Mouse (Mus musculus): ENCODE data around the gene Adgrb3. TPM values are rescaled to one million over a fixed set of nuclear protein-coding genes. Genes with fewer than 3 reads are reported as not detected.
"Not testable (repeated sequence)": the region's sequence is repeated elsewhere in the genome, so short reads cannot be mapped to it uniquely, and the experiment has no call there.

Gene Adgrb3
- polyA plus RNA-seq, 1 experiment from 2014 or later, result 0.06 TPM

DNA sequence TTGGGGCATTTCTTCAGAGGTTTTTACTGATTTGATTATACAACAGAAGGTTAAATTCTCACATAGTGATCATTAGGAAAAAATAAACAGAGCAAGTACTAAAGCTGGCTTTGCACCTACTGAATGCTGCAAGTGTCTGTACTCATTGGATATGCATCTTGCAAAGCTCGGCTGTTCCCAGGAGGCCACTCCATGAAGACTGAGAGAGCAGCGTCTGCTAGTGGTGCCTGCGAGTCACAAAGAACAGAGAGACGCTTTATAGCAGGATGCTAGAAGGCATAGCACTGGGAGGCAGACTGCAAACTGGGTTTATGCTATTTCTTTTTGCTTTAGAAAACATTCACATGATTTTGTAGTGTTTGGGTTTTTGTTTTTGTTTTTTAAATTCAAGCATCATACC lies 325.2 kb downstream of the Adgrb3 start:
- Histone ChIP-seq H3K4me1 (replicated peaks) (no peaks in the 10 kb centered on the region), H3K36me3 (replicated peaks) (no peaks in the 10 kb centered on the region), H3K27ac (replicated peaks) (no peak overlapping the region), H3K27me3 (no peaks in the 10 kb centered on the region), H3K9me3 (replicated peaks) (no peaks in the 10 kb centered on the region), H3K9ac (no peak overlapping the region), H3K4me3 (replicated peaks) (no peak overlapping the region), H3K4me2 (no peak overlapping the region)
- ATAC-seq (ENCODE audit: insufficient read depth), result no peak
- 30% methylated on average over 4 of the region's 4 CpGs for WGBS (ENCODE audit: insufficient replicate concordance)

DNA sequence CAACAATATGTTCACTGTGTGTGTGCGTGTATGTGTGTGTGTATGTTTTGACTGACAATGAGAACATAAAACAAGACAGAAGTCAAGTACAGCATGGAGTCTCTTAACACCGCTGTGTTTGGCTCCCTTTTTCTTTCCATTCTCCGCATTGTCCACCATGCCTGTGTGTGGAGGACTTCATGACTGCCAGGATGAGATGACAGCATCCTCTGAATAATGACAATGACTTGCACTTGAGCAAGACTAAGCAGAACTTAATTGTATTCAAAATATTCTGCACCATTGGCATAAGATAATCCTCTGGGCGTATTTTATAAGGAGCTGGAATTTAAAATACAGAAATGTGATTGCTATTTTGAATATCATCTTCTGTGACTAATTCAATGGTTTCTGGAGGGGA lies 326.0 kb downstream of the Adgrb3 start:
- Histone ChIP-seq H3K9me3 (replicated peaks) (no peaks in the 10 kb centered on the region), H3K9ac (no peak overlapping the region), H3K27me3 (no peaks in the 10 kb centered on the region), H3K4me2 (no peak overlapping the region), H3K4me3 (replicated peaks) (no peak overlapping the region), H3K36me3 (replicated peaks) (no peaks in the 10 kb centered on the region), H3K27ac (replicated peaks) (no peak overlapping the region), H3K4me1 (replicated peaks) (no peaks in the 10 kb centered on the region)
- ATAC-seq (ENCODE audit: insufficient read depth), result no peak
- 70% methylated on average over 4 of the region's 4 CpGs for WGBS (ENCODE audit: insufficient replicate concordance)

DNA sequence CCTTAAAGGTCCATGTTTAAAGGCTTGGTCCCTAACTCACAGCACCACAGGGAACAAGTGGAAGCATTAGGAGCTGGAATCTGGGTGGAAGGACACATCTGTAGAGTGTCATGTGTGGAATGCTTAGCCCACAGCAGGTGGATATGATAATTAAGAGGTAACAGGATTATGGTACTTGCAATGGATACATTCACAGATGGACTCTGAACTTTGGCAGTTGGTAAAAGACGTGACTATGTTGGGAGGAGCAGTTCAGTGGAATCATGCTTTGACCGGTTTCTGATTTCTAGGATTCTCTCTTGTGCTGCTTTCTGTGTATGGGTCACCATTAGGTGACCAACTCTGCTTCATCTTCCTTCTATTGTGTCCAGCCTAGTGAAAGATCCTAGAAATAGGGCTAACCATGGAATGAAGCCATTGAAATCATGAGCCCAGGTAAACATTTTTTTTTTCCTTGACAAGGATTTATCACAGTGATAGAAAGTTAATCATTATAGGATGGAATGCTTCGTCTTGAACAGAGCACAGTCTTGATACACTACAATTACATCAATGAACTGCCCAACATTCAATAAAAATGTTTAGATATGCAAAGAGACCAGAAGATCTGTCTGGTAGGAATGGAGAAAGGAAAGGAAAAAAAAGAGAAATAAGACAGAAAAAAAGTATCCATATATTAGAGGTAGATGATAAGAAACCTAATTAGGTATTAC lies 334.1 kb downstream of the Adgrb3 start:
- H3K9me3 ChIP-seq (replicated peaks), result no peaks in the 10 kb centered on the region
- ATAC-seq (ENCODE audit: insufficient read depth), result no peak
- WGBS (ENCODE audit: insufficient replicate concordance), result 60% methylated on average over 3 of the region's 3 CpGs

DNA sequence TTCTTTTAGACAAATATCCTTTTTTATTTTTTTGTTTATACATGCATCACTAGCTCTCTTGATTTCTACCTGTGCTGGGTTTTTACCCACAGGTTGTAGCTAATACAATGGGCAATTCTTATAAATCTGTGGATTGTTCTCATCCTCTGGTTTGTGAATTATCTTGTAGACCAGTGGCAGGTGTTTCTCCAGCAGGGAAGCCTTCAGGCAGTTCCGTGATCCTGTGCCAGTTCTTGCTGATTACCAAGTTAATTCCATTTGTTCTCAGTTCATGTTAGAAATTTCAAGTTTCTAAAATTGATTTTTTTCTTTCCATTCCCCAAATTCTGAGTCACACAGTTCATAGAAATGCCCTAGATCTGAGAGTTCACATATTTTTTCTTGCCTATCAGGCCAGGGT lies 338.0 kb downstream of the Adgrb3 start:
- no peak for ATAC-seq (ENCODE audit: insufficient read depth)

More for the DNA sequence above, 334.1 kb downstream of the Adgrb3 start:
- Histone ChIP-seq H3K36me3 (replicated peaks) (no peaks in the 10 kb centered on the region), H3K9ac (no peak overlapping the region), H3K4me3 (replicated peaks) (no peak overlapping the region), H3K27me3 (no peaks in the 10 kb centered on the region), H3K27ac (replicated peaks) (no peak overlapping the region), H3K4me2 (no peak overlapping the region), H3K4me1 (replicated peaks) (no peaks in the 10 kb centered on the region)

DNA sequence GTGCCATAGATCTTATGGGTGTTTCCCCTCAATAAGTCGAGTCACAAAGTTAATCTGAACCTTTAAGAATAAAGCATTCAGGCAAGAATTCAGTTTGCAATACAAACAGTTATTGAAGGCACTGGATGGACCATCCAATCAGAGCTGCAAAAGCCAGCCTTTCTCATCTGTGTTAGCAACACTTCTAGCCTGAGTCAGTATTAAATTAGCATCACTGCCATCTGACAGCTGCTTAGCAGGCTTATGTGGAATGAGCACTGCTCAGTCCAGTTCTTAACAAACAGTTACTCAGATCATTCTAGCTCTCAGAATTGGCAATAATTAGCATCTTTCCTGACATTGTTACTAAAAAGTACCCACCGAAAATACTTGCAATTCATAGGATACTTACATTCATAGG lies 339.3 kb downstream of the Adgrb3 start:
- Histone ChIP-seq H3K27ac (replicated peaks) (no peak overlapping the region), H3K4me3 (replicated peaks) (no peak overlapping the region), H3K4me2 (no peak overlapping the region), H3K27me3 (no peaks in the 10 kb centered on the region), H3K4me1 (replicated peaks) (no peaks in the 10 kb centered on the region), H3K9ac (no peak overlapping the region), H3K9me3 (replicated peaks) (no peaks in the 10 kb centered on the region), H3K36me3 (replicated peaks) (no peaks in the 10 kb centered on the region)
- WGBS (ENCODE audit: insufficient replicate concordance), result 51% methylated on average over 2 of the region's 2 CpGs
- ATAC-seq (ENCODE audit: insufficient read depth), result no peak

More for the DNA sequence above, 338.0 kb downstream of the Adgrb3 start:
- Histone ChIP-seq H3K9ac (no peak overlapping the region), H3K4me2 (no peak overlapping the region), H3K27ac (replicated peaks) (no peak overlapping the region), H3K9me3 (replicated peaks) (no peaks in the 10 kb centered on the region), H3K4me3 (replicated peaks) (no peak overlapping the region), H3K36me3 (replicated peaks) (no peaks in the 10 kb centered on the region), H3K4me1 (replicated peaks) (no peaks in the 10 kb centered on the region), H3K27me3 (no peaks in the 10 kb centered on the region)
- 45% methylated on average over 1 of the region's 1 CpGs for WGBS (ENCODE audit: insufficient replicate concordance)

DNA sequence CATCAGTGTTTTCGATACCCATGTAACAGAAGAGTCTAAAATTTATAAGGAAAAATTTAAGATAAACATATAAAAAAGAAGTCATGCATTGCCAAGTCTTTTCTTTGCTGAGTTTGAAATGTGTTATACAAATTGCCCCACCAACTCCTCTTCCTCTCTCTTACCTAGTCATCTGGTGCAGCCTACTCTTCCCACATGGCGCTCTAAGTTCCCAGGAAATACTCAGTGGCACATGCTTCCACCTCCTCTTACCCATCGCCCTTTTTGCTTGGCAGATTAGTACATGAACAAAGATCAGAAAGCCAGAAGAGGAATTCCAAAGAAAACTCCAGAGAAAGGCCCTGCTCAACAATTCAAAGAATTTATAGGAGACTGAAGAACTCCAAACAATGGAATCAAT lies 353.8 kb downstream of the Adgrb3 start:
- H3K9me3 ChIP-seq (replicated peaks), result no peaks in the 10 kb centered on the region
- no peaks in the 10 kb centered on the region for H3K4me1 ChIP-seq (replicated peaks)
- H3K27me3 ChIP-seq, result no peaks in the 10 kb centered on the region
- H3K9ac ChIP-seq, result no peak overlapping the region
- ATAC-seq (ENCODE audit: insufficient read depth), result no peak
- no peaks in the 10 kb centered on the region for H3K36me3 ChIP-seq (replicated peaks)
- H3K27ac ChIP-seq (replicated peaks), result no peak overlapping the region
- no peak overlapping the region for H3K4me2 ChIP-seq
- WGBS (ENCODE audit: insufficient replicate concordance), result 55% methylated on average over 3 of the region's 3 CpGs
- H3K4me3 ChIP-seq (replicated peaks), result no peak overlapping the region

DNA sequence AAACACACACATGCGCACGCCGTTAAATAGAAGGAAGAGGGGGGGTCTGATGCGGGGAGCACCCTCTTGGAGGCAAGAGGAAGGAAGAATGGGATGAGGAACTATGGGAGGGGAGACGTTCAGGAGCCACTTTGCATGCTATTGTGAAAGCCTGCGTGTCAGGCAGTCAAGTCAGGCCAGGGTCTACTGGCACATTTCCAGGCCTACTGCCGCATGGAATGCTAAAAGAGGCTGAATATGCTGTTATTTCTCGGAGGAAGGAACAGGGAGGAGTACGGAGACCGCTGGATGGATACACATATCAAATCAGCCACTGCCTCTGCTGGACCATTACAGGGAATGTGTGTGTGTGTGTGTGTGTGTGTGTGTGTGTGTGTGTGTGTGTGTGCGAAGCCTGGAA lies 355.0 kb downstream of the Adgrb3 start:
- Histone ChIP-seq H3K27ac (replicated peaks) (no peak overlapping the region), H3K9me3 (replicated peaks) (no peaks in the 10 kb centered on the region), H3K27me3 (no peaks in the 10 kb centered on the region), H3K4me1 (replicated peaks) (no peaks in the 10 kb centered on the region), H3K4me3 (replicated peaks) (no peak overlapping the region), H3K9ac (no peak overlapping the region), H3K4me2 (no peak overlapping the region), H3K36me3 (replicated peaks) (no peaks in the 10 kb centered on the region)
- ATAC-seq (ENCODE audit: insufficient read depth), result no peak
- WGBS (ENCODE audit: insufficient replicate concordance), result 58% methylated on average over 10 of the region's 11 CpGs

DNA sequence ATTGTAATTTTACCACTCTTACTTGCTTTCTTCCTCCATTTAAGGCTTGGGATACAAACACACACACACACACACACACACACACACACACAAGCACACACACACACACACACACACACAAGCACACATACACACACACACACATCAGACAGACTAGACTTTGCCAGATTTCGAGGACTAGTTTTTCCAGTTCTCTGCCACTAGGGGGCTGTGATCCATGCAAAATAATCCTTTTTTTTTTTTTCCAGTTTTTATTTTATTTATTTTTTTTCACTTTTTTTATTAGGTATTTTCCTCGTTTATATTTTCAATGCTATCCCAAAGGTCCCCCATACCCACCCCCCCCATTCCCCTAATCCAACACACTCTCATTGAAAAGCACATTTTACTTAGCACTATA lies 357.9 kb downstream of the Adgrb3 start:
- ATAC-seq (ENCODE audit: insufficient read depth); H3K36me3 ChIP-seq (replicated peaks); H3K4me3 ChIP-seq (replicated peaks); H3K4me2 ChIP-seq; H3K9me3 ChIP-seq (replicated peaks); H3K4me1 ChIP-seq (replicated peaks); H3K27me3 ChIP-seq; H3K9ac ChIP-seq; H3K27ac ChIP-seq (replicated peaks): not testable (repeated sequence)
- 33% methylated on average over 2 of the region's 2 CpGs for WGBS (ENCODE audit: insufficient replicate concordance)

DNA sequence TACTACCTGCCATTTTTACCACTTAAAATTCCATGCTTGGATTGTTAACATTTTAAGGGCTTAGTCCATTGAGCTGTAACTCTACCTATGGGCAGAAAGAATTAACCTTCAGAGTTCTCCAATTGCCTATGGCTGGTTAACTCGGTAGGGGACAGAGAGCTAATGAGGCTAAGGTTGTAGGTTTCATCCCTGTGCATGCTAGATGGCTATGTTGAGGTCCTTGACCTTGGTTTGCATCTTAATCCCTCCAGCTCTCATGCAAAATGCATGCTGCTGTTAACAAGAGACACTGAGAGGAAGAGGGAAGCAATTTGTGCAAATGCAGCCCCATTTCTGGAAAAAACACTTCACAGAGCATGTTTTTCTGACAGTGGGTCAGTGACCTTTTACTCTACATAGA lies 366.9 kb downstream of the Adgrb3 start:
- Histone ChIP-seq H3K36me3 (replicated peaks) (no peaks in the 10 kb centered on the region), H3K4me3 (replicated peaks) (no peak overlapping the region), H3K4me1 (replicated peaks) (no peaks in the 10 kb centered on the region), H3K27ac (replicated peaks) (no peak overlapping the region), H3K9me3 (replicated peaks) (no peaks in the 10 kb centered on the region), H3K9ac (no peak overlapping the region), H3K4me2 (no peak overlapping the region), H3K27me3 (no peaks in the 10 kb centered on the region)
- no peak for ATAC-seq (ENCODE audit: insufficient read depth)
- WGBS (ENCODE audit: insufficient replicate concordance), result 34% methylated on average over 1 of the region's 1 CpGs

DNA sequence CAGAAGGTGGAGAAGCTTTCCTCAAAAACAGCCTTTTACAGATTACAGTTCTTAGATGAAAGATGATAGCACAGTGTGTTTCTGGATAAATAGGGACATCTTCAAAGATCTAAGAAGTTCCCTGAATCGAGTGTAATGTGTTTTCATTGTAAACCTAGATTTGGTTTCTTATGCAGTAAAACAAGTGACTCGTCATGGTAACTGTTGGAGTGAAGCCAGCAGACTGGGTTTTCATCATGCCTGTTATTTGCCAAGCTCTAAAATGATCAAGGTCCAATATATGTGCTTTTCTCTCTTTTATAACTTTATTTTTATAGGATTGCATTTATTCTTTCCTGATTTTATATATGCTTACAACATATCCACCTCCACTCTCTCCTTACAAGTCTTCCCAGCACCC lies 394.0 kb downstream of the Adgrb3 start:
- Histone ChIP-seq H3K4me2 (no peak overlapping the region), H3K27me3 (no peaks in the 10 kb centered on the region), H3K9me3 (replicated peaks) (no peaks in the 10 kb centered on the region), H3K4me3 (replicated peaks) (no peak overlapping the region), H3K4me1 (replicated peaks) (no peaks in the 10 kb centered on the region), H3K27ac (replicated peaks) (no peak overlapping the region), H3K36me3 (replicated peaks) (no peaks in the 10 kb centered on the region), H3K9ac (no peak overlapping the region)
- ATAC-seq (ENCODE audit: insufficient read depth), result no peak
- 33% methylated on average over 2 of the region's 2 CpGs for WGBS (ENCODE audit: insufficient replicate concordance)

DNA sequence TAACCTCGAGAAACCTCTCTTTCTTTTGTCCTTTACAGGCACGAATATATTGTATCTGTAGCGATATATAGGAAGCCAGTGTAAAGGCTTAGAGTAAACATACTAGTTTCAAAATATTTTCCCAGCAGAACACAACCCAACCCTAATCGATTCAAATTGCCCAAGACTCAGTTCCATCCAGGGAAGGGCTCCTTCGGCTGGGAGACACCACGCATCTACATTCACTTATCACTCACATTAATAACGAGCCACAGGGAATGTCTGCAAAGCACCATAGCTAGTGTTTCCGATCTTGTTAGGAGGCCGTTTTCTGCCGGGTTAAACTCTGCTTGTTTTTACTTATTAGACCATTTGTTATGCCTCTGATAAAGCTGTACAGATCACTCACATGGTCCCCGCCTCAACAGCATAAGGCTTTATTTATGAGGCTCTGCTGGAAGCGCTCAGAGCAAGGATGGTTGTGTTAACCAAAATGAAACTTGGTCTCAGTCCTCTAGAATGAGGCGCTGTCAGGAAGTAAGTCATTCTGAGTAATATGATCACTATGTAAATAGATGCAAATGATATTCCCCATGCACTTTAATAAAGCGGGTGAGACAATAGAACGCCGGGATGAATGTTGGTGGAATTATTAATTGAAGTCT lies 399.2 kb downstream of the Adgrb3 start:
- Histone ChIP-seq H3K27ac (replicated peaks) (no peak overlapping the region), H3K4me3 (replicated peaks) (no peak overlapping the region), H3K9ac (no peak overlapping the region), H3K9me3 (replicated peaks) (no peaks in the 10 kb centered on the region), H3K27me3 (no peaks in the 10 kb centered on the region), H3K4me1 (replicated peaks) (no peaks in the 10 kb centered on the region), H3K4me2 (no peak overlapping the region), H3K36me3 (replicated peaks) (no peaks in the 10 kb centered on the region)
- WGBS (ENCODE audit: insufficient replicate concordance), result 64% methylated on average over 16 of the region's 16 CpGs
- ATAC-seq (ENCODE audit: insufficient read depth), result no peak

DNA sequence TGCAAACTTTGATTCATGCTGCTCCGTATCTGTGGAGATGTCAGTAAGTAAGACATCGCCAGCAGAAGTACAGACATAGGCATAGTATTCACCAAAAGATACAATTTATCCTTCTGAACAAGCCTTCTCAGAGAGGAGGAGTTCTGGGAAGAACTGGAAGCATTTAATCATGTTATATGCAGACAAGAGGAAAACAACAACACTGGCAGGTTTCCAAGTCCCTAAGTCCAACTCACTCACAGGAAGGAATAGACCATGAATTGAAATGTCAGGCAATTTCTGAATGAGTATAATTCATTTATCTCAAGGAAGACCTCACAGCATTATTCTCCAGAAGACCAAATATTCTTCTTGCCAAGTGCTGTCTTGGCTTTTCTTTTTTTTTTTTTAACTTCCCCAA lies 408.8 kb downstream of the Adgrb3 start:
- Histone ChIP-seq H3K4me1 (replicated peaks) (no peaks in the 10 kb centered on the region), H3K4me3 (replicated peaks) (no peak overlapping the region), H3K4me2 (no peak overlapping the region), H3K27ac (replicated peaks) (no peak overlapping the region), H3K9ac (no peak overlapping the region), H3K27me3 (no peaks in the 10 kb centered on the region), H3K36me3 (replicated peaks) (no peaks in the 10 kb centered on the region), H3K9me3 (replicated peaks) (no peaks in the 10 kb centered on the region)
- ATAC-seq (ENCODE audit: insufficient read depth), result no peak
- 65% methylated on average over 2 of the region's 2 CpGs for WGBS (ENCODE audit: insufficient replicate concordance)

Measured in liver, embryonic 15.5 days (tissue).